Mouse (Mus musculus): ENCODE measurements at regions not wholly inside any gene's neighbourhood (a gene's known extent, or its start where the extent isn't known, plus 50 kb on each side); places are given as distances from the start of the nearest gene placed in this dataset.

- no peak for TF ChIP-seq CTCF (conservative IDR thresholded peaks at IDR 0.05 in 1 of 2, IDR thresholded peaks at IDR 0.05 in 1 of 2; ENCODE audit: low read depth in 2 of 2, low read length in 2 of 2)
- no peak for TF ChIP-seq ZC3H11A (IDR thresholded peaks at IDR 0.05; ENCODE audit: low read depth, low read length)
- TF ChIP-seq GABPA (IDR thresholded peaks at IDR 0.05; ENCODE audit: insufficient replicate concordance, low read depth, low read length), result no peak
Observed at GRCm38 (mm10) chr1:30721519-30721918, 152.2 kb downstream of the Phf3 start.
